Mouse (Mus musculus): ENCODE measurements around the gene Pdzk1. TPM values are rescaled to one million over a fixed set of nuclear protein-coding genes. Genes with fewer than 3 reads are reported as not detected.

Gene Pdzk1
- polyA plus RNA-seq (2017; shearing (Covaris generic)), result 0.33 TPM

DNA sequence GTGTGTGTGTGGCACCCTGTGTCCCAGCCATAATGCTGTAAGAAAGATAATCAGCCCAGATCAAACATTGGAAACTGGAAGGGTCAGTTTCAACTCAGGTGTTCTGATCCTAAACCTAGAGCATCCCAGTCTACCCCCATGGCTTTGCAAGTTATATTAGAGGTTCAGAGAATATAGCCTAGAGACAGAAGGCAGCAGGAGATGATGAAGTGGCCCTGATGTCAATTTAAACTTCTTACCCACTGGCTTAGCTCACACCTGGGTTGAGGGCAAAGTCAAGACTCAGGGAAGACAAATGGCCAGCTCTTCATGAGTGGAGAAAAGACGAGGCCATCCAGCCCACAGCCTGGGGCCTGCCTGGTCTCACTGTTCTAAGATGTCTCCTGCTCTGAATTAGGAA is at the start of gene Pdzk1, which contains the start of gene Cd160:
TSS of gene Pdzk1 (plus strand) at position 301 of the 400 bp plus-strand sequence.
TSS of gene Cd160 (minus strand) at position 368 of the 400 bp plus-strand sequence.

DNA sequence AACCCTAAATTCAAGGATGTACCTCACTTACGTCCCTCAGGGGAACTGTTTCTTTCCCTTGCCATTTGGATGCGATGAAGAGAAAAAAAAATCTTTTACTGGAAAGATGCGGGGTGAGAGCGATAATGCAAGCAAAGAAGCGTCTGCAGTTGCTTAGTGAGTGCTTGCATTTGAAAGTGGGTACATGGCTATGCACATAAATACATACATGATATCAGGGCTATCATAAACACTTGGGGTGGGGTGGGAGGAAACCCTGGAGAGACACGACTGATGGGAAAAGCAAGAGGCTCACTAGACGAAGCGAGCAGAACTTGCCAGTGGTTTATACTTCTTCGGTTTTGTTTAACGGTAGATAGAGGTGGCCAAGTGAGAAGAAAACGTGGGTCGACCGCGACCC is 75.3 kb downstream of the Pdzk1 start, which contains the start of gene Gja5:
TSS of gene Gja5 (plus strand) at position 301 of the 400 bp plus-strand sequence.

DNA sequence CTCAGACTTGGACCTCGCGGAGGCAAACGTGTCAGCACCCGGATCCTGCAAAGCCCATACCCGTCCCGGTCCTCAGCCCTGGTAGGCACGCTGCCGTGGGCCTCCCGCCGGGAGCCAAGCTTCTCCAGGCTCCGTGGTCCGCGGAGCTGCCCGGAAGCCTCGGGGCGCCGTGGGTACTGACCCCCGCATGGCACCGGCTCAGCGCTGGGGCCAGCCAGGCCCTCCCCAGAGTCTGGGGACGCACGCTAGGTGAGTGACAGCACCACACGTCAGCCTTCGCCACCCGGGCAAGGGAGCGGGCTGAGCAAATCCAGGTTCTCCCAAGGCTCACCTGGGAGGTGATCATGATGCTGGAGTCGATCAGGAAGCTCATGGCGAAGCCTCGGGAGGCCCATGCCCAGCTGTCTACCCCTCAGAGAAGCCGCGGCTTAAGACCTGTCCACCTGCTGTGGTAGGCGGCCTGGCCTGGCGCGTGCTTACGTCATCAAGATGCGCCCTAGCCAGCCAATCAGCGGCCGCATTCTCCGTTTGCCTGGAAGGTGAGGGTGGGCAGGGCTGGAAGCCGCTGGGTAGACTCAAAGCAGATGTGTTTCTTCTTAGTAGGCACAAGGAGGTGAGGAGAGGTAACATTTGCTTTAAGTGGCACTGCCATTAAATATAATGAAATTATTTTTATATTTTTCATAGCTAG is 75.9 kb downstream of the Pdzk1 start, which contains the start of gene Gpr89:
TSS of gene Gpr89 (minus strand) at position 496 of the 691 bp plus-strand sequence.

Other genes with a start within 250 kb of the Pdzk1 start
- 25.2 TPM for gene Polr3gl, start 235.1 kb upstream of the Pdzk1 start, polyA plus RNA-seq (2017; shearing (Covaris generic))
- not detected for gene Ankrd34a, start 232.6 kb upstream of the Pdzk1 start, polyA plus RNA-seq (2017; shearing (Covaris generic))
- gene Lix1l, start 228.1 kb upstream of the Pdzk1 start, polyA plus RNA-seq (2017; shearing (Covaris generic)), result 0.84 TPM
- 270 TPM for gene Rbm8a, start 199.4 kb upstream of the Pdzk1 start, polyA plus RNA-seq (2017; shearing (Covaris generic))
- 83.9 TPM for gene Pex11b, start 193.9 kb upstream of the Pdzk1 start, polyA plus RNA-seq (2017; shearing (Covaris generic))
- 0.11 TPM for gene Gm42957, start 193.8 kb upstream of the Pdzk1 start, polyA plus RNA-seq (2017; shearing (Covaris generic))
- 0.22 TPM for gene Itga10, start 183.7 kb upstream of the Pdzk1 start, polyA plus RNA-seq (2017; shearing (Covaris generic))
- 0.39 TPM for gene Ankrd35, start 159.2 kb upstream of the Pdzk1 start, polyA plus RNA-seq (2017; shearing (Covaris generic))
- gene Pias3, start 132.9 kb upstream of the Pdzk1 start, polyA plus RNA-seq (2017; shearing (Covaris generic)), result 29.6 TPM
- 1.7 TPM for gene Nudt17, start 120.7 kb upstream of the Pdzk1 start, polyA plus RNA-seq (2017; shearing (Covaris generic))
- gene Polr3c, start 101.7 kb upstream of the Pdzk1 start, polyA plus RNA-seq (2017; shearing (Covaris generic)), result 75.6 TPM
- 57.4 TPM for gene Rnf115, start 101.6 kb upstream of the Pdzk1 start, polyA plus RNA-seq (2017; shearing (Covaris generic))
- 34.1 TPM for gene Cd160, start 67 bp downstream of the Pdzk1 start, polyA plus RNA-seq (2017; shearing (Covaris generic))
- gene Gja5, start 75.4 kb downstream of the Pdzk1 start, polyA plus RNA-seq (2017; shearing (Covaris generic)), result 0.45 TPM
- gene Gpr89, start 76.1 kb downstream of the Pdzk1 start, polyA plus RNA-seq (2017; shearing (Covaris generic)), result 40.4 TPM
- gene Gja8, start 96.7 kb downstream of the Pdzk1 start, polyA plus RNA-seq (2017; shearing (Covaris generic)), result not detected

Measured in inflammation-experienced regulatory T-cells, adult 16 weeks (primary cell).